Mouse (Mus musculus): Measurements from ENCODE around the gene Exoc5. TPM values are rescaled to one million over a fixed set of nuclear protein-coding genes. Genes with fewer than 3 reads are reported as not detected.
"Not testable (repeated sequence)": the region's sequence is repeated elsewhere in the genome, so short reads cannot be mapped to it uniquely, and the experiment has no call there.

The Exoc5 gene
- 36.4 and 39.1 TPM in 2 replicates for total RNA-seq (2021)
- long read RNA-seq, full-length matches to known transcripts, result 26 of 34 reads
- long read RNA-seq, partial matches to known transcripts, result 2 of 34 reads
- long read RNA-seq, other reads (novel, unspliced or antisense), result 6 of 34 reads

- peak; percentile 98 for DNase-seq
Observed at GRCm38 (mm10) chr14:49066274-49066823, at the start of gene Exoc5. Gene Exoc5, minus strand, starts transcription at chr14:49066653.

- not testable (repeated sequence) for DNase-seq
Observed at GRCm38 (mm10) chr14:49091755-49092154, 25.3 kb upstream of the Exoc5 start.

- DNase-seq, result no peak
Observed at GRCm38 (mm10) chr14:49091277-49091676, 24.8 kb upstream of the Exoc5 start.

- DNase-seq, result no peak
Observed at GRCm38 (mm10) chr14:49090102-49090501, 23.6 kb upstream of the Exoc5 start.

GRCm38 (mm10) chr14:49089461-49090058 is 23.1 kb upstream of the Exoc5 start:
- DNase-seq, result no peak

- DNase-seq, result no peak
Observed at GRCm38 (mm10) chr14:49088155-49089048, 21.9 kb upstream of the Exoc5 start.

- no peak for DNase-seq
Observed at GRCm38 (mm10) chr14:49086522-49086921, 20.1 kb upstream of the Exoc5 start.

- no peak for DNase-seq
Observed at GRCm38 (mm10) chr14:49078820-49079219, 12.4 kb upstream of the Exoc5 start.

- DNase-seq, result no peak
Observed at GRCm38 (mm10) chr14:49074361-49074760, 7.9 kb upstream of the Exoc5 start.

- no peak for DNase-seq
Observed at GRCm38 (mm10) chr14:49073896-49074295, 7.4 kb upstream of the Exoc5 start.

GRCm38 (mm10) chr14:49072837-49073236 is 6.4 kb upstream of the Exoc5 start:
- no peak for DNase-seq

GRCm38 (mm10) chr14:49065529-49066273 is 752 bp downstream of the Exoc5 start, which contains the start of gene Ap5m1:
Gene Ap5m1, plus strand, starts transcription at chr14:49066097.
- DNase-seq, result peak; percentile 54

- no peak for DNase-seq
Observed at GRCm38 (mm10) chr14:49063838-49064237, 2.6 kb downstream of the Exoc5 start.

GRCm38 (mm10) chr14:49049492-49049891 is 17.0 kb downstream of the Exoc5 start:
- no peak for DNase-seq

- no peak for DNase-seq
Observed at GRCm38 (mm10) chr14:49045610-49046009, 20.8 kb downstream of the Exoc5 start.

- DNase-seq, result no peak
Observed at GRCm38 (mm10) chr14:49028991-49029390, 37.5 kb downstream of the Exoc5 start.

- DNase-seq, result no peak
Observed at GRCm38 (mm10) chr14:49027779-49028368, 38.6 kb downstream of the Exoc5 start.

- no peak for DNase-seq
Observed at GRCm38 (mm10) chr14:49027040-49027778, 39.2 kb downstream of the Exoc5 start.

- DNase-seq, result no peak
Observed at GRCm38 (mm10) chr14:49019765-49020164, 46.7 kb downstream of the Exoc5 start.

GRCm38 (mm10) chr14:49008399-49009189 is 57.9 kb downstream of the Exoc5 start:
- DNase-seq, result no peak

Data from adrenal gland, postnatal 25 days (tissue).